ENCODE assay signal across 8 mouse cellular contexts in genomic region chr2:31653971-31654853, GRCm38 (mm10). TPM values are rescaled to one million over a fixed set of nuclear protein-coding genes. Genes with fewer than 3 reads are reported as not detected.
A peak's percentile ranks its signal among the peaks of the same experiment; 100 is the strongest.
DNase-seq lines count a peak whose midpoint lies in the region; ATAC-seq lines count a peak whose summit lies in the region.

No protein-coding gene starts in this region.

- peaks cover 8% of the 10 kb centered on the region for H3K4me1 ChIP-seq in kidney, embryonic 16.5 days (ENCODE audit: insufficient read depth, low read length)
- 0 out of 2 replicates have a peak, but pooled peaks cover 3% of the 10 kb centered on the region for H3K4me1 ChIP-seq in midbrain, embryonic 16.5 days (ENCODE audit: control insufficient read depth, insufficient read depth, low read length)

- no peak for DNase-seq in kidney, adult 11 months
- peak; percentile 61 to 73 for DNase-seq in cerebellum, postnatal 25 days
- DNase-seq in frontal cortex, postnatal 36 days (ENCODE audit: low spot score in 2 of 2), result peak; percentile 75 to 87
- peak; percentile 63 for DNase-seq in left cerebral cortex, adult 11 months (ENCODE audit: low spot score)
- DNase-seq in thymus, postnatal 0 days (ENCODE audit: low spot score), result peak; percentile 38
- no peak for DNase-seq in ovary, adult 18-20 months (ENCODE audit: low spot score)

- H3K27me3 ChIP-seq in kidney, embryonic 16.5 days (ENCODE audit: insufficient read depth, low read length), result peaks cover 74% of the 10 kb centered on the region
- peaks cover 67% of the 10 kb centered on the region for H3K27me3 ChIP-seq in midbrain, embryonic 16.5 days (ENCODE audit: control insufficient read depth, insufficient read depth, low read depth, low read length)

- H3K9ac ChIP-seq in kidney, embryonic 16.5 days (replicated peaks; ENCODE audit: low read length), result peak overlapping the region; percentile 23; the same call in 1 of the 2 replicates
- peak overlapping the region; percentile 67 for H3K9ac ChIP-seq in midbrain, embryonic 16.5 days (ENCODE audit: low read depth, low read length)

- peak overlapping the region; percentile 98 for H3K4me2 ChIP-seq in kidney, embryonic 16.5 days (replicated peaks; ENCODE audit: low read depth, low read length)
- peak overlapping the region; percentile 81 for H3K4me2 ChIP-seq in midbrain, embryonic 16.5 days (ENCODE audit: low read length)

- no peaks in the 10 kb centered on the region for H3K36me3 ChIP-seq in kidney, embryonic 16.5 days (ENCODE audit: insufficient read depth, low read length)
- no peaks in the 10 kb centered on the region for H3K36me3 ChIP-seq in midbrain, embryonic 16.5 days (ENCODE audit: control insufficient read depth, insufficient read depth, low read length)

- WGBS in kidney, embryonic 16.5 days, result under 1% methylated on average over 85 of the region's 109 CpGs
- WGBS in midbrain, embryonic 16.5 days, result under 1% methylated on average over 88 of the region's 109 CpGs

- H3K9me3 ChIP-seq in kidney, embryonic 16.5 days (ENCODE audit: low read length), result peaks cover 8% of the 10 kb centered on the region
- H3K9me3 ChIP-seq in midbrain, embryonic 16.5 days (replicated peaks; ENCODE audit: control insufficient read depth, low read length, poor library complexity, severe bottlenecking), result peaks cover 4% of the 10 kb centered on the region; the same call in 1 of the 2 replicates

- H3K27ac ChIP-seq in kidney, embryonic 16.5 days (ENCODE audit: low read length), result no peak overlapping the region
- H3K27ac ChIP-seq in midbrain, embryonic 16.5 days (ENCODE audit: low read length), result 0 out of 2 replicates have a peak overlapping the region, but pooled peaks have one; percentile 38

- H3K4me3 ChIP-seq in kidney, embryonic 16.5 days (ENCODE audit: low read length), result peak overlapping the region; percentile 59
- H3K4me3 ChIP-seq in midbrain, embryonic 16.5 days (ENCODE audit: low read depth, low read length), result peak overlapping the region; percentile 52

- peak; percentile 42; the same call in 1 of the 2 replicates for ATAC-seq in kidney, embryonic 16.5 days (ENCODE audit: low FRiP score, low TSS enrichment)
- peak; percentile 88 for ATAC-seq in midbrain, embryonic 16.5 days

RNA-seq across cellular contexts. Expression of gene Prdm12, which starts 14.4 kb away (rescaled TPM):
- polyA plus RNA-seq in kidney, embryonic 16.5 days (2015; fragmentation: Nextera tagmentation; extraction: Ambion mirVana), result not detected in 2 replicates
- polyA plus RNA-seq in midbrain, embryonic 16.5 days (2015; fragmentation: Nextera tagmentation; extraction: Ambion mirVana), result 1.4 and 2.3 TPM in 2 replicates
- polyA plus RNA-seq in thymus, postnatal 0 days (2015; fragmentation: Nextera tagmentation; extraction: Ambion mirVana), result not detected in 2 replicates

RNA-seq across cellular contexts. Expression of gene Exosc2, which starts 16.3 kb away (rescaled TPM):
- 75.1 and 79.7 TPM in 2 replicates for polyA plus RNA-seq in kidney, embryonic 16.5 days (2015; fragmentation: Nextera tagmentation; extraction: Ambion mirVana)
- 40.0 and 42.2 TPM in 2 replicates for polyA plus RNA-seq in midbrain, embryonic 16.5 days (2015; fragmentation: Nextera tagmentation; extraction: Ambion mirVana)
- 54.5 and 57.6 TPM in 2 replicates for polyA plus RNA-seq in thymus, postnatal 0 days (2015; fragmentation: Nextera tagmentation; extraction: Ambion mirVana)

RNA-seq across cellular contexts. Expression of gene Abl1, which starts 34.0 kb away (rescaled TPM):
- 43.7 and 48.0 TPM in 2 replicates for polyA plus RNA-seq in kidney, embryonic 16.5 days (2015; fragmentation: Nextera tagmentation; extraction: Ambion mirVana)
- 16.7 and 17.5 TPM in 2 replicates for polyA plus RNA-seq in midbrain, embryonic 16.5 days (2015; fragmentation: Nextera tagmentation; extraction: Ambion mirVana)
- polyA plus RNA-seq in thymus, postnatal 0 days (2015; fragmentation: Nextera tagmentation; extraction: Ambion mirVana), result 19.3 and 19.7 TPM in 2 replicates

Comparison
In these comparisons a context has a peak if more than half of its experiments do, and no peak if none do; other contexts are left out.
1. DNase-seq: peak in cerebellum, postnatal 25 days (2 of 2), frontal cortex, postnatal 36 days (2 of 2), left cerebral cortex, adult 11 months (single experiment) and thymus, postnatal 0 days (single experiment); none in kidney, adult 11 months (single experiment) and ovary, adult 18-20 months (single experiment).